Mouse (Mus musculus) ES-E14 (cell line): ENCODE results near the gene Scn2a.

Experiments
- CHD2 ChIP-seq: IDR thresholded peaks from 2 replicates; pipeline ENCODE4 v1.6.1; 2014; ENCODE audit warnings: mild to moderate bottlenecking, low read depth, low read length, inconsistent platforms
- MAFK ChIP-seq: IDR thresholded peaks from 2 replicates; pipeline ENCODE4 v1.6.1; 2014; ENCODE audit warnings: mild to moderate bottlenecking, low read depth, low read length, inconsistent platforms; ENCODE audit not compliant: insufficient read depth

GRCm38 (mm10) chr2:65667590-65668436 lies 47.2 kb downstream of the Scn2a start:
- TF ChIP-seq MAFK (no peak), CHD2 (no peak)
